ENCODE assay signal across 10 mouse cellular contexts in genomic region chr12:99923131-99923606, GRCm38 (mm10). TPM values are rescaled to one million over a fixed set of nuclear protein-coding genes. Genes with fewer than 3 reads are reported as not detected.
A peak's percentile ranks its signal among the peaks of the same experiment; 100 is the strongest.
DNase-seq lines count a peak whose midpoint lies in the region; ATAC-seq and TF ChIP-seq lines count a peak whose summit lies in the region.
"Had no signal": no experiment of that assay in that cellular context is flagged by ENCODE, and none has a peak within 500 bp of the region (broad histone marks: within the 10 kb centered on the region; RNA-seq: fewer than 3 reads in every experiment).

No protein-coding gene starts in this region.

- H3K4me2 ChIP-seq in midbrain, embryonic 14.5 days (ENCODE audit: low read length): no peak overlapping the region

- no peak overlapping the region for H3K9ac ChIP-seq in midbrain, embryonic 14.5 days (replicated peaks; ENCODE audit: low read length)

- peak overlapping the region; percentile 72 for H3K27ac ChIP-seq in hindbrain, embryonic 10.5 days
- H3K27ac ChIP-seq in midbrain, embryonic 14.5 days (replicated peaks; ENCODE audit: low read depth, low read length): peak overlapping the region; percentile 67
- no peak overlapping the region for H3K27ac ChIP-seq in thymus, adult 2 months (ENCODE audit: control insufficient read depth, insufficient read depth, low read length)

- WGBS in hindbrain, embryonic 10.5 days: 29% methylated on average over 5 of the region's 5 CpGs
- 5% methylated on average over 5 of the region's 5 CpGs for WGBS in midbrain, embryonic 14.5 days
- WGBS in thymus, adult 2 months: 93% methylated on average over 5 of the region's 5 CpGs

- ATAC-seq in midbrain, embryonic 14.5 days (ENCODE audit: low FRiP score, low TSS enrichment): peak; percentile 81
- no peak for ATAC-seq in inflammation-experienced regulatory T-cells, adult 6 months
- ATAC-seq: intestine, embryonic 16.5 days had no signal

- no peak overlapping the region for H3K4me3 ChIP-seq in hindbrain, embryonic 10.5 days
- H3K4me3 ChIP-seq in midbrain, embryonic 14.5 days (replicated peaks; ENCODE audit: low read depth, low read length): no peak overlapping the region
- no peak overlapping the region for H3K4me3 ChIP-seq in thymus, adult 2 months (ENCODE audit: control insufficient read depth, insufficient read depth, low read length)

- TF ChIP-seq CTCF in brain, embryonic 14.5 days (IDR thresholded peaks at IDR 0.05; ENCODE audit: borderline replicate concordance, extremely low read depth, insufficient read depth, insufficient read length): no peak
- TF ChIP-seq CTCF in thymus, adult 2 months (IDR thresholded peaks at IDR 0.05; ENCODE audit: borderline replicate concordance, control insufficient read depth, extremely low read depth, insufficient read depth, low read length, poor library complexity): no peak

- no peak for TF ChIP-seq POLR2A in brain, embryonic 14.5 days (IDR thresholded peaks at IDR 0.05; ENCODE audit: borderline replicate concordance, extremely low read depth, insufficient read depth, insufficient read length, poor library complexity, severe bottlenecking)
- TF ChIP-seq POLR2A in thymus, adult 2 months (IDR thresholded peaks at IDR 0.05; ENCODE audit: control insufficient read depth, extremely low read depth, insufficient read depth, low read length, poor library complexity): no peak

- peaks cover 23% of the 10 kb centered on the region for H3K27me3 ChIP-seq in hindbrain, embryonic 10.5 days (ENCODE audit: insufficient read depth, poor library complexity, severe bottlenecking)
- H3K27me3 ChIP-seq in midbrain, embryonic 14.5 days (ENCODE audit: control insufficient read depth, insufficient read depth, low read length): no peaks in the 10 kb centered on the region
- H3K27me3 ChIP-seq in thymus, adult 2 months (ENCODE audit: control insufficient read depth, insufficient read depth, low read length): no peaks in the 10 kb centered on the region

- DNase-seq in frontal cortex, postnatal 36 days (ENCODE audit: low spot score in 2 of 2): peak; percentile 17 to 29
- DNase-seq in frontal cortex, postnatal 14 days (ENCODE audit: low spot score in 2 of 2): no peak
- peak; percentile 93 for DNase-seq in brain, embryonic 14.5 days (ENCODE audit: low read depth)
- peak; percentile 57 for DNase-seq in hindbrain, embryonic 10.5 days (ENCODE audit: low spot score)
- DNase-seq in midbrain, embryonic 14.5 days: peak; percentile 81
- DNase-seq in thymus, adult 2 months: no peak
- no peak for DNase-seq in cerebellum, adult 9-11 months
- DNase-seq: cerebellum, adult 8-10 months had no signal

- peaks cover 64% of the 10 kb centered on the region for H3K36me3 ChIP-seq in hindbrain, embryonic 10.5 days
- peaks cover 30% of the 10 kb centered on the region for H3K36me3 ChIP-seq in midbrain, embryonic 14.5 days (ENCODE audit: control insufficient read depth, insufficient read depth, low read length)
- peaks cover 4% of the 10 kb centered on the region; the same call in 1 of the 2 replicates for H3K36me3 ChIP-seq in thymus, adult 2 months (ENCODE audit: control insufficient read depth, insufficient read depth, low read length)

- no peaks in the 10 kb centered on the region for H3K9me3 ChIP-seq in hindbrain, embryonic 10.5 days
- H3K9me3 ChIP-seq in midbrain, embryonic 14.5 days (ENCODE audit: control insufficient read depth, low read length): no peaks in the 10 kb centered on the region

- H3K4me1 ChIP-seq in hindbrain, embryonic 10.5 days (replicated peaks): peaks cover 28% of the 10 kb centered on the region
- peaks cover 13% of the 10 kb centered on the region for H3K4me1 ChIP-seq in midbrain, embryonic 14.5 days (ENCODE audit: control insufficient read depth, insufficient read depth, low read length)
- H3K4me1 ChIP-seq in thymus, adult 2 months (replicated peaks; ENCODE audit: control insufficient read depth, insufficient read depth, low read length): no peaks in the 10 kb centered on the region

RNA-seq across cellular contexts. Expression of gene Tdp1, which starts 38.9 kb away (rescaled TPM):
- polyA plus RNA-seq in brain, embryonic 14.5 days (2012; rRNA removed): 47.3 and 57.5 TPM in 2 replicates
- polyA plus RNA-seq in hindbrain, embryonic 10.5 days (2016; fragmentation: Nextera tagmentation; extraction: Ambion mirVana): 77.9 and 83.9 TPM in 2 replicates
- polyA plus RNA-seq in midbrain, embryonic 14.5 days (2014; fragmentation: Nextera tagmentation; extraction: Ambion mirVana): 47.7 and 62.1 TPM in 2 replicates
- polyA plus RNA-seq in thymus, adult 2 months (2012; rRNA removed): 33.9 and 39.9 TPM in 2 replicates
- 10 to 100 TPM; 18.1 to 25.6 (median 23.3) TPM for polyA plus RNA-seq in inflammation-experienced regulatory T-cells, adult 6 months (2017; shearing (Covaris generic))

RNA-seq across cellular contexts. Expression of gene Efcab11, which starts 38.9 kb away (rescaled TPM):
- 3.8 and 6.0 TPM in 2 replicates for polyA plus RNA-seq in brain, embryonic 14.5 days (2012; rRNA removed)
- polyA plus RNA-seq in hindbrain, embryonic 10.5 days (2016; fragmentation: Nextera tagmentation; extraction: Ambion mirVana): 21.9 and 24.4 TPM in 2 replicates
- polyA plus RNA-seq in midbrain, embryonic 14.5 days (2014; fragmentation: Nextera tagmentation; extraction: Ambion mirVana): 5.4 and 6.5 TPM in 2 replicates
- polyA plus RNA-seq in thymus, adult 2 months (2012; rRNA removed): 2.2 and 2.4 TPM in 2 replicates
- 1 to 10 TPM in 2 of 3 experiments, under 1 TPM in 1; 0.91 to 3.5 (median 1.4) TPM for polyA plus RNA-seq in inflammation-experienced regulatory T-cells, adult 6 months (2017; shearing (Covaris generic))

RNA-seq across cellular contexts. Expression of gene Kcnk13, which starts 41.1 kb away (rescaled TPM):
- polyA plus RNA-seq in brain, embryonic 14.5 days (2012; rRNA removed): 0.41 and 0.48 TPM in 2 replicates
- polyA plus RNA-seq in hindbrain, embryonic 10.5 days (2016; fragmentation: Nextera tagmentation; extraction: Ambion mirVana): 0.06 and 0.13 TPM in 2 replicates
- polyA plus RNA-seq in midbrain, embryonic 14.5 days (2014; fragmentation: Nextera tagmentation; extraction: Ambion mirVana): 0.24 and 0.79 TPM in 2 replicates
- 0.90 and 1.1 TPM in 2 replicates for polyA plus RNA-seq in thymus, adult 2 months (2012; rRNA removed)
- polyA plus RNA-seq in inflammation-experienced regulatory T-cells, adult 6 months (2017; shearing (Covaris generic)): not detected

Comparison
In these comparisons a context has a peak if more than half of its experiments do, and no peak if none do; other contexts are left out.
1. DNase-seq: peak in frontal cortex, postnatal 36 days (2 of 2), brain, embryonic 14.5 days (single experiment), hindbrain, embryonic 10.5 days (single experiment) and midbrain, embryonic 14.5 days (single experiment); none in frontal cortex, postnatal 14 days (0 of 2), thymus, adult 2 months (single experiment) and cerebellum, adult 9-11 months (single experiment).